Mouse (Mus musculus): ENCODE measurements around the gene Ly6g6c. TPM values are rescaled to one million over a fixed set of nuclear protein-coding genes. Genes with fewer than 3 reads are reported as not detected.

Gene Ly6g6c
- polyA plus RNA-seq, 1 experiment from 2014 or later: not detected

GRCm38 (mm10) chr17:35063466-35063865 is 1.7 kb upstream of the Ly6g6c start:
- H3K4me3 ChIP-seq: no peak overlapping the region
- H3K27ac ChIP-seq (replicated peaks): no peak overlapping the region
- ATAC-seq (replicated peaks): no peak
- no peak overlapping the region for H3K9ac ChIP-seq (replicated peaks)
- 95% methylated on average over 3 of the region's 3 CpGs for WGBS
- no peak overlapping the region for H3K4me2 ChIP-seq (replicated peaks)
- peaks cover 38% of the 10 kb centered on the region for H3K4me1 ChIP-seq
- H3K36me3 ChIP-seq: peaks cover 23% of the 10 kb centered on the region; the same call in 1 of the 2 replicates
- no peaks in the 10 kb centered on the region for H3K9me3 ChIP-seq
- peaks cover 24% of the 10 kb centered on the region; the same call in 1 of the 2 replicates for H3K27me3 ChIP-seq

GRCm38 (mm10) chr17:35064378-35064877 is 760 bp upstream of the Ly6g6c start:
- Histone ChIP-seq H3K9me3 (no peaks in the 10 kb centered on the region), H3K4me2 (replicated peaks) (no peak overlapping the region), H3K4me1 (peaks cover 35% of the 10 kb centered on the region), H3K9ac (replicated peaks) (no peak overlapping the region), H3K36me3 (peaks cover 23% of the 10 kb centered on the region; the same call in 1 of the 2 replicates), H3K4me3 (no peak overlapping the region), H3K27ac (replicated peaks) (no peak overlapping the region), H3K27me3 (peaks cover 24% of the 10 kb centered on the region; the same call in 1 of the 2 replicates)
- ATAC-seq (replicated peaks): no peak
- WGBS: 36% methylated on average over 10 of the region's 10 CpGs

GRCm38 (mm10) chr17:35066084-35066483 is 896 bp downstream of the Ly6g6c start, which contains the start of gene Mpig6b:
Gene Mpig6b (minus strand): TSS chr17:35066184.
- Histone ChIP-seq H3K36me3 (peaks cover 18% of the 10 kb centered on the region; the same call in 1 of the 2 replicates), H3K27ac (replicated peaks) (no peak within 1 kb of the TSS), H3K4me2 (replicated peaks) (peak within 1 kb of the TSS; percentile 38), H3K4me1 (peaks cover 21% of the 10 kb centered on the region), H3K27me3 (peaks cover 24% of the 10 kb centered on the region; the same call in 1 of the 2 replicates), H3K9ac (replicated peaks) (no peak within 1 kb of the TSS; the same call in 1 of the 2 replicates), H3K4me3 (peak within 1 kb of the TSS; percentile 12), H3K9me3 (no peaks in the 10 kb centered on the region)
- ATAC-seq (replicated peaks): no peak
- WGBS: 46% methylated on average over 10 of the region's 10 CpGs

GRCm38 (mm10) chr17:35068213-35068914 is 3.2 kb downstream of the Ly6g6c start:
- H3K4me2 ChIP-seq (replicated peaks): no peak overlapping the region
- H3K9ac ChIP-seq (replicated peaks): no peak overlapping the region
- H3K36me3 ChIP-seq: no peaks in the 10 kb centered on the region
- H3K27me3 ChIP-seq: peaks cover 24% of the 10 kb centered on the region; the same call in 1 of the 2 replicates
- peaks cover 14% of the 10 kb centered on the region for H3K4me1 ChIP-seq
- 84% methylated on average over 17 of the region's 17 CpGs for WGBS
- no peaks in the 10 kb centered on the region for H3K9me3 ChIP-seq
- H3K27ac ChIP-seq (replicated peaks): no peak overlapping the region
- no peak for ATAC-seq (replicated peaks)
- H3K4me3 ChIP-seq: no peak overlapping the region

- H3K4me2 ChIP-seq (replicated peaks): no peak overlapping the region
- H3K4me3 ChIP-seq: no peak overlapping the region
- H3K9ac ChIP-seq (replicated peaks): no peak overlapping the region
- peaks cover 5% of the 10 kb centered on the region; the same call in 1 of the 2 replicates for H3K27me3 ChIP-seq
- no peak for ATAC-seq (replicated peaks)
- no peaks in the 10 kb centered on the region for H3K9me3 ChIP-seq
- 0 out of 2 replicates have a peak, but pooled peaks cover under 1% of the 10 kb centered on the region for H3K4me1 ChIP-seq
- H3K36me3 ChIP-seq: no peaks in the 10 kb centered on the region
- WGBS: 56% methylated on average over 6 of the region's 6 CpGs
- H3K27ac ChIP-seq (replicated peaks): no peak overlapping the region
These were observed 5.5 kb downstream of the Ly6g6c start for GRCm38 (mm10) chr17:35070556-35071229.

GRCm38 (mm10) chr17:35071454-35071853 is 6.3 kb downstream of the Ly6g6c start:
- Histone ChIP-seq H3K9ac (replicated peaks) (no peak overlapping the region), H3K27ac (replicated peaks) (no peak overlapping the region), H3K4me3 (no peak overlapping the region), H3K36me3 (no peaks in the 10 kb centered on the region), H3K4me2 (replicated peaks) (no peak overlapping the region), H3K27me3 (peaks cover 4% of the 10 kb centered on the region; the same call in 1 of the 2 replicates), H3K4me1 (peaks cover 2% of the 10 kb centered on the region; the same call in 1 of the 2 replicates), H3K9me3 (no peaks in the 10 kb centered on the region)
- 90% methylated on average over 9 of the region's 9 CpGs for WGBS
- no peak for ATAC-seq (replicated peaks)

- H3K9me3 ChIP-seq: no peaks in the 10 kb centered on the region
- H3K4me2 ChIP-seq (replicated peaks): no peak overlapping the region
- H3K4me1 ChIP-seq: peaks cover 21% of the 10 kb centered on the region
- H3K27ac ChIP-seq (replicated peaks): no peak overlapping the region
- 59% methylated on average over 17 of the region's 17 CpGs for WGBS
- no peaks in the 10 kb centered on the region for H3K36me3 ChIP-seq
- no peak for ATAC-seq (replicated peaks)
- H3K4me3 ChIP-seq: no peak overlapping the region
- no peak overlapping the region for H3K9ac ChIP-seq (replicated peaks)
- H3K27me3 ChIP-seq: no peaks in the 10 kb centered on the region
These were observed 8.9 kb downstream of the Ly6g6c start for GRCm38 (mm10) chr17:35074097-35074496.

- Histone ChIP-seq H3K4me3 (peak within 1 kb of the TSS; percentile 25), H3K4me2 (replicated peaks) (peak within 1 kb of the TSS; percentile 34), H3K9me3 (no peaks in the 10 kb centered on the region), H3K9ac (replicated peaks) (peak within 1 kb of the TSS; percentile 22; the same call in 1 of the 2 replicates), H3K36me3 (no peaks in the 10 kb centered on the region), H3K4me1 (peaks cover 21% of the 10 kb centered on the region), H3K27me3 (no peaks in the 10 kb centered on the region), H3K27ac (replicated peaks) (peak within 1 kb of the TSS; percentile 74)
- WGBS: 28% methylated on average over 10 of the region's 10 CpGs
- ATAC-seq (replicated peaks): peak; percentile 82
These were observed 11.5 kb downstream of the Ly6g6c start, which contains the start of gene Ly6g6e for GRCm38 (mm10) chr17:35076507-35077176. Gene Ly6g6e (plus strand): TSS chr17:35076902.

- no peaks in the 10 kb centered on the region for H3K9me3 ChIP-seq
- peak overlapping the region; percentile 34 for H3K4me2 ChIP-seq (replicated peaks)
- peak overlapping the region; percentile 74 for H3K27ac ChIP-seq (replicated peaks)
- peak overlapping the region; percentile 25 for H3K4me3 ChIP-seq
- ATAC-seq (replicated peaks): peak; percentile 29; the same call in 1 of the 2 replicates
- peaks cover 21% of the 10 kb centered on the region for H3K4me1 ChIP-seq
- H3K9ac ChIP-seq (replicated peaks): peak overlapping the region; percentile 22; the same call in 1 of the 2 replicates
- H3K36me3 ChIP-seq: no peaks in the 10 kb centered on the region
- 45% methylated on average over 2 of the region's 2 CpGs for WGBS
- no peaks in the 10 kb centered on the region for H3K27me3 ChIP-seq
These were observed 12.1 kb downstream of the Ly6g6c start for GRCm38 (mm10) chr17:35077285-35077684.

GRCm38 (mm10) chr17:35077786-35078233 is 12.6 kb downstream of the Ly6g6c start, which contains the start of gene Ly6g6d:
Gene Ly6g6d (minus strand): TSS chr17:35078065.
- peak within 1 kb of the TSS; percentile 25 for H3K4me3 ChIP-seq
- H3K9me3 ChIP-seq: no peaks in the 10 kb centered on the region
- H3K9ac ChIP-seq (replicated peaks): peak within 1 kb of the TSS; percentile 22; the same call in 1 of the 2 replicates
- H3K27me3 ChIP-seq: no peaks in the 10 kb centered on the region
- peak within 1 kb of the TSS; percentile 74 for H3K27ac ChIP-seq (replicated peaks)
- H3K36me3 ChIP-seq: no peaks in the 10 kb centered on the region
- 9% methylated on average over 14 of the region's 14 CpGs for WGBS
- no peak for ATAC-seq (replicated peaks)
- H3K4me2 ChIP-seq (replicated peaks): peak within 1 kb of the TSS; percentile 34
- peaks cover 21% of the 10 kb centered on the region for H3K4me1 ChIP-seq

- Histone ChIP-seq H3K4me3 (no peak overlapping the region), H3K36me3 (no peaks in the 10 kb centered on the region)
- 73% methylated on average over 9 of the region's 9 CpGs for WGBS
These were observed 14.6 kb downstream of the Ly6g6c start for GRCm38 (mm10) chr17:35079778-35080177.

More at GRCm38 (mm10) chr17:35079778-35080177, 14.6 kb downstream of the Ly6g6c start:
- ATAC-seq (replicated peaks): no peak
- H3K27ac ChIP-seq (replicated peaks): no peak overlapping the region
- no peaks in the 10 kb centered on the region for H3K27me3 ChIP-seq
- no peak overlapping the region for H3K9ac ChIP-seq (replicated peaks)
- no peaks in the 10 kb centered on the region for H3K9me3 ChIP-seq
- H3K4me1 ChIP-seq: peaks cover 21% of the 10 kb centered on the region
- H3K4me2 ChIP-seq (replicated peaks): no peak overlapping the region
